Mouse (Mus musculus): ENCODE data around the gene Gtf3c5. TPM values are rescaled to one million over a fixed set of nuclear protein-coding genes. Genes with fewer than 3 reads are reported as not detected.

Gene Gtf3c5
- polyA plus RNA-seq, 1 experiment: 13.7 TPM

DNA sequence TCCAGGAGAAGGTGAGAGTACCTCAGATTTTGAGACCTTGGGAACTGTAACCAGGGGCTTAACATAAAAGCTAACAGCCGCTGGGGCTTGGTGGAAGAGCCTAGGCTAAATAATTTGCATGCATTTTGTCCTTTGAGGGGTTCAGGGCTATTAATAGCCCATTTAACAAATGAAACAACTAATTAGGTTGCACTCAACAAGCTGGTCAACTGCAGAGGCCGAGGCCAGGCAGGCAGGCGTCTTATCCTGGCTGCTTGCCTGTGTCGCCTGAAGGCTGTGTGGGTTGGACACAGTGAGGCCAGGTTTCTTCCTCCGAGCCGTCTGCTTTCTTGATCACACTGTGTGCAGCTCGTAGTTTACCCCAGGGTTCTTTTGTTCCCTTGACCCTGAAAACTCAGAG lies 47.9 kb downstream of the Gtf3c5 start:
- peaks cover 70% of the 10 kb centered on the region for H3K4me1 ChIP-seq (ENCODE audit: control insufficient read depth, insufficient read depth, insufficient read length, low read length)
- TF ChIP-seq CTCF (IDR thresholded peaks at IDR 0.05; ENCODE audit: extremely low read depth, insufficient read length, insufficient replicate concordance, low read depth, low read length) (no peak), POLR2A (IDR thresholded peaks at IDR 0.05; ENCODE audit: low read depth, low read length) (no peak)
- H3K27ac ChIP-seq (ENCODE audit: insufficient read depth, low read depth, low read length): peak overlapping the region; percentile 60
- 0 out of 2 replicates have a peak, but pooled peaks cover 1% of the 10 kb centered on the region for H3K36me3 ChIP-seq (ENCODE audit: control insufficient read depth, insufficient read depth, low read length)
- H3K4me3 ChIP-seq (ENCODE audit: low read depth, low read length): no peak overlapping the region
- whole genome bisulfite sequencing: 58% methylated on average over 7 of the region's 7 CpGs
- no peaks in the 10 kb centered on the region for H3K27me3 ChIP-seq (ENCODE audit: control insufficient read depth, insufficient read depth, low read length)

GRCm38 (mm10) chr2:28535263-28535540 lies 48.3 kb downstream of the Gtf3c5 start:
- H3K36me3 ChIP-seq (ENCODE audit: control insufficient read depth, insufficient read depth, low read length): no peaks in the 10 kb centered on the region
- H3K4me3 ChIP-seq (ENCODE audit: low read depth, low read length): no peak overlapping the region
- TF ChIP-seq CTCF (IDR thresholded peaks at IDR 0.05; ENCODE audit: extremely low read depth, insufficient read length, insufficient replicate concordance, low read depth, low read length) (no peak), POLR2A (IDR thresholded peaks at IDR 0.05; ENCODE audit: low read depth, low read length) (no peak)
- peaks cover 65% of the 10 kb centered on the region for H3K4me1 ChIP-seq (ENCODE audit: control insufficient read depth, insufficient read depth, insufficient read length, low read length)
- peak overlapping the region; percentile 60 for H3K27ac ChIP-seq (ENCODE audit: insufficient read depth, low read depth, low read length)
- no peaks in the 10 kb centered on the region for H3K27me3 ChIP-seq (ENCODE audit: control insufficient read depth, insufficient read depth, low read length)
- 74% methylated on average over 4 of the region's 4 CpGs for WGBS

- 72% methylated on average over 11 of the region's 11 CpGs for WGBS
- Histone ChIP-seq H3K27me3 (ENCODE audit: control insufficient read depth, insufficient read depth, low read length) (no peaks in the 10 kb centered on the region), H3K27ac (ENCODE audit: insufficient read depth, low read depth, low read length) (peak overlapping the region; percentile 60), H3K36me3 (ENCODE audit: control insufficient read depth, insufficient read depth, low read length) (no peaks in the 10 kb centered on the region), H3K4me1 (ENCODE audit: control insufficient read depth, insufficient read depth, insufficient read length, low read length) (peaks cover 60% of the 10 kb centered on the region), H3K4me3 (ENCODE audit: low read depth, low read length) (peak overlapping the region; percentile 78)
- TF ChIP-seq POLR2A (IDR thresholded peaks at IDR 0.05; ENCODE audit: low read depth, low read length): no peak
- no peak for TF ChIP-seq CTCF (IDR thresholded peaks at IDR 0.05; ENCODE audit: extremely low read depth, insufficient read length, insufficient replicate concordance, low read depth, low read length)
Observed at GRCm38 (mm10) chr2:28534436-28535262, 48.9 kb downstream of the Gtf3c5 start.

- Histone ChIP-seq H3K4me1 (ENCODE audit: control insufficient read depth, insufficient read depth, insufficient read length, low read length) (peaks cover 53% of the 10 kb centered on the region), H3K27ac (ENCODE audit: insufficient read depth, low read depth, low read length) (peak overlapping the region; percentile 60; the same call in 1 of the 2 replicates)
- WGBS: 75% methylated on average over 7 of the region's 7 CpGs
Observed at GRCm38 (mm10) chr2:28533901-28534435, 49.6 kb downstream of the Gtf3c5 start.

DNA sequence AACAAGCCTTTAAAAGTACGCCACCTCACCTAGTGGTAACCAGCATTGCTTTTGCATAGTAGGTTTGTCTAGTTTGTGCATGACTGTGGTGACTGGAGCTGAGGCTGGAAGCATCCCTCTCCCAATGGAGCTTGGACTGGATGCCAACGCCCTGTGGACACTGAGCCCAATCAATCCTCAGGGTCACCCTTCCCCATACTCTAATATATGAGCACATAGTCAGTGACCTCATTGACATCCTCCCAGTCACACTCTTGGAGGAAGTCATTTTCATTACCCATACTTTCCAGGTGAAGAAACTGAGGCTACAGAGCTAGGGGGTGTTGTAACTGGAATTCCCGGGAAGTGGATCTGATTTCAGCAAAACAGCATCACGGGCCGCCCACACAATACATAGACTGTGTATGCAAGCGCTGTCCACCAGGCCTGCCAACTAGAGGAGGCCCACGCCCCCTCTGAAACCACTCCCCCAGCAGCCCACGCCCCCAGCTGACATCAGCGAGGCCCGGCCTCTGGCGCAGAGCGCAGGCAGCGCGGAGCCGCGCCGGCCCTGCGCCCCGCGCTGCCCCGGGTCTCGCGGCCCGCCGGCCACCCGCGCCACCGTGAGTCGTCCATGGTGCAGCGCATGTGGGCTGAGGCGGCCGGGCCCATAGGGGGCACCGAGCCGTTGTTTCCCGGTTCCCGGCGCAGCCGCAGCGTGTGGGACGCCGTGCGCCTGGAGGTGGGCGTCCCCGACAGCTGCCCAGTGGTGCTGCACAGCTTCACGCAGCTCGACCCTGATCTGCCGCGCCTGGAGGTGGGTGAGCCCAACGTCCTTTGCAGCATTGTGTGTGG lies 50.4 kb downstream of the Gtf3c5 start:
- no peaks in the 10 kb centered on the region for H3K36me3 ChIP-seq (ENCODE audit: control insufficient read depth, insufficient read depth, low read length)
- H3K4me1 ChIP-seq (ENCODE audit: control insufficient read depth, insufficient read depth, insufficient read length, low read length): peaks cover 45% of the 10 kb centered on the region
- TF ChIP-seq CTCF (IDR thresholded peaks at IDR 0.05; ENCODE audit: extremely low read depth, insufficient read length, insufficient replicate concordance, low read depth, low read length) (0 out of 2 replicates have a peak, but pooled peaks have one; percentile 8), POLR2A (IDR thresholded peaks at IDR 0.05; ENCODE audit: low read depth, low read length) (peak; percentile 45; the same call in 1 of the 2 replicates)
- H3K4me3 ChIP-seq (ENCODE audit: low read depth, low read length): peak overlapping the region; percentile 78
- H3K27ac ChIP-seq (ENCODE audit: insufficient read depth, low read depth, low read length): peak overlapping the region; percentile 60
- H3K27me3 ChIP-seq (ENCODE audit: control insufficient read depth, insufficient read depth, low read length): no peaks in the 10 kb centered on the region
- WGBS: 4% methylated on average over 49 of the region's 49 CpGs

More at GRCm38 (mm10) chr2:28533901-28534435, 49.6 kb downstream of the Gtf3c5 start:
- Histone ChIP-seq H3K27me3 (ENCODE audit: control insufficient read depth, insufficient read depth, low read length) (no peaks in the 10 kb centered on the region), H3K36me3 (ENCODE audit: control insufficient read depth, insufficient read depth, low read length) (no peaks in the 10 kb centered on the region), H3K4me3 (ENCODE audit: low read depth, low read length) (peak overlapping the region; percentile 78)
- TF ChIP-seq CTCF (IDR thresholded peaks at IDR 0.05; ENCODE audit: extremely low read depth, insufficient read length, insufficient replicate concordance, low read depth, low read length): no peak
- no peak for TF ChIP-seq POLR2A (IDR thresholded peaks at IDR 0.05; ENCODE audit: low read depth, low read length)

- 82% methylated on average over 7 of the region's 7 CpGs for WGBS
- H3K27me3 ChIP-seq (ENCODE audit: control insufficient read depth, insufficient read depth, low read length): no peaks in the 10 kb centered on the region
- H3K27ac ChIP-seq (ENCODE audit: insufficient read depth, low read depth, low read length): no peak overlapping the region; the same call in 1 of the 2 replicates
- H3K4me3 ChIP-seq (ENCODE audit: low read depth, low read length): no peak overlapping the region
- no peak for TF ChIP-seq POLR2A (IDR thresholded peaks at IDR 0.05; ENCODE audit: low read depth, low read length)
- no peak for TF ChIP-seq CTCF (IDR thresholded peaks at IDR 0.05; ENCODE audit: extremely low read depth, insufficient read length, insufficient replicate concordance, low read depth, low read length)
- H3K36me3 ChIP-seq (ENCODE audit: control insufficient read depth, insufficient read depth, low read length): no peaks in the 10 kb centered on the region
- peaks cover 36% of the 10 kb centered on the region for H3K4me1 ChIP-seq (ENCODE audit: control insufficient read depth, insufficient read depth, insufficient read length, low read length)
Observed at GRCm38 (mm10) chr2:28530311-28530710, 53.2 kb downstream of the Gtf3c5 start.

All from small intestine, adult 2 months (tissue).